Mouse (Mus musculus): ENCODE data around the gene Sectm1a.

DNA sequence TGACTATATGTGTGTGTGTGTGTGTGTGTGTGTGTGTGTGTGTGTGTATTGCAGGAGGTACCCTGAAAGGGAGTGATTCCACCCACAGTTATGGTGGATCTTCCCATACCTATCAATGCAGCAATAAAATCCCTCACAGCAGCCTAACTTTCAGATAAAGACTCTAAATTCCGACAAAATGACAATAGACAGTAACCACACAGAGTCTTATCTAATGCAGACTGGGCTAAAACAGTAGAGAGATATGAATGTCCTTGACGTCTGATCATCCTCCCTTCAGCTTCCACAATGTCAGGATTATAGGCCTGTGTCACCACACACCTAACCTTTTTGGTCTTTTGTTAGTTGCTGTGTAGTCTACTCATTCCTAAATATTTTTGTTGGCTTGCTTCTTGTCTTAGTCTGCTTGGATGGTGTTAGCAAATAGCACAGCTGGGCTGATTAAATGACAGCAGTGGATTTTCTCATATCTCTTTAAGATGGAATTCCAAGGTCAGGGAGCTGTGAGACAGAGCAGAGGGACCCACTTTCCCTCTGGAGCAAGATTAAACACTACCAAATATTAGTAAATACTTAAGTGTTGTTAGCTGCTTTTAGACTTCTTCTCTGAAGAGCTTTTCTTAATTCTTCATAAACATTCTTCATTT, 41.1 kb upstream of the Sectm1a start:
- TF ChIP-seq CTCF (IDR thresholded peaks at IDR 0.05; ENCODE audit: borderline replicate concordance, insufficient read depth, low read depth, low read length) = no peak
- TF ChIP-seq POLR2A (IDR thresholded peaks at IDR 0.05; ENCODE audit: borderline replicate concordance, insufficient read depth, low read length) = no peak
